ENCODE assay signal across 9 mouse cellular contexts in the genomic region with DNA sequence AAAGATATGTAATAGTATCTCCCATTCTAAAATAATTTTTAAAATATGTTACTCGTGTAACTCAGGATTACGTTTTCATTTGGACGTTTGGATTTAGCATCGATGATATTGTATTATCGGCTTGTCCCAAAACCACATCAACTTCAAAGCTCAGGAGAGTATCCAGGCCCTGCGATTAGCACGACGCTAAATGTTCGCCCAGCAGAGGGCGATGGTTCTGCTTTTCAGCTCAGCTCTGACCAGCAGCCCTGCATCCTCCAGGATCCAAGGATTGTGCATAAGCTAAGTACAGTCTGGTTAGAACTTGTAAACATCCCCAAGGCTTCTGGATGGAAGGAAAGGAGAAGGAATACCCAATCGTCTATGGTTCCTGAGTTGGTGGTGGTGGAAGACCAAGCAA.
A peak's percentile ranks its signal among the peaks of the same experiment; 100 is the strongest.
DNase-seq lines count a peak whose midpoint lies in the region; ATAC-seq and TF ChIP-seq lines count a peak whose summit lies in the region.
"Had no signal": no experiment of that assay in that cellular context is flagged by ENCODE, and none has a peak within 500 bp of the region (broad histone marks: within the 10 kb centered on the region; RNA-seq: fewer than 3 reads in every experiment).

No protein-coding gene starts in this region.

- H3K4me2 ChIP-seq in intestine, embryonic 14.5 days (ENCODE audit: low read length), result no peak overlapping the region
- no peak overlapping the region for H3K4me2 ChIP-seq in intestine, embryonic 15.5 days (replicated peaks)
- H3K4me2 ChIP-seq in forebrain, postnatal 0 days (ENCODE audit: low read depth), result no peak overlapping the region
- no peak overlapping the region for H3K4me2 ChIP-seq in kidney, embryonic 14.5 days (replicated peaks; ENCODE audit: low read depth, low read length)
- no peak overlapping the region for H3K4me2 ChIP-seq in lung, embryonic 14.5 days
- H3K4me2 ChIP-seq: liver, embryonic 15.5 days had no signal

- no peaks in the 10 kb centered on the region for H3K4me1 ChIP-seq in intestine, embryonic 14.5 days (replicated peaks; ENCODE audit: control insufficient read depth, insufficient read depth, low read length)
- H3K4me1 ChIP-seq in intestine, embryonic 15.5 days (replicated peaks), result no peaks in the 10 kb centered on the region
- H3K4me1 ChIP-seq in forebrain, postnatal 0 days (ENCODE audit: insufficient read depth), result no peaks in the 10 kb centered on the region
- H3K4me1 ChIP-seq in kidney, embryonic 14.5 days (ENCODE audit: control insufficient read depth, insufficient read depth, low read length), result no peaks in the 10 kb centered on the region
- H3K4me1 ChIP-seq in lung, embryonic 14.5 days (ENCODE audit: insufficient read depth), result no peaks in the 10 kb centered on the region
- H3K4me1 ChIP-seq: liver, embryonic 15.5 days had no signal

- no peaks in the 10 kb centered on the region for H3K9me3 ChIP-seq in intestine, embryonic 14.5 days (ENCODE audit: control insufficient read depth, low read length)
- H3K9me3 ChIP-seq in intestine, embryonic 15.5 days, result no peaks in the 10 kb centered on the region
- no peaks in the 10 kb centered on the region for H3K9me3 ChIP-seq in forebrain, postnatal 0 days (ENCODE audit: low read length)
- H3K9me3 ChIP-seq in kidney, embryonic 14.5 days (ENCODE audit: control insufficient read depth, low read length), result no peaks in the 10 kb centered on the region
- H3K9me3 ChIP-seq in lung, embryonic 14.5 days (ENCODE audit: low read depth, low read length), result no peaks in the 10 kb centered on the region
- H3K9me3 ChIP-seq: liver, embryonic 15.5 days had no signal

- peak; percentile 65 for DNase-seq in intestine, embryonic 14.5 days (ENCODE audit: low spot score)
- peak; percentile 71 for DNase-seq in adrenal gland, postnatal 14 days
- DNase-seq in forebrain, postnatal 0 days, result peak; percentile 31
- DNase-seq in lung, embryonic 14.5 days, result peak; percentile 87
- DNase-seq in retina, postnatal 7 days (ENCODE audit: low read depth, low spot score), result peak; percentile 4
- no peak for DNase-seq in MN1 (ENCODE audit: low spot score)

- H3K9ac ChIP-seq in intestine, embryonic 14.5 days (ENCODE audit: low read length), result no peak overlapping the region
- no peak overlapping the region for H3K9ac ChIP-seq in intestine, embryonic 15.5 days
- H3K9ac ChIP-seq in forebrain, postnatal 0 days, result no peak overlapping the region
- no peak overlapping the region for H3K9ac ChIP-seq in kidney, embryonic 14.5 days (ENCODE audit: low read depth, low read length)
- H3K9ac ChIP-seq in lung, embryonic 14.5 days, result no peak overlapping the region
- H3K9ac ChIP-seq: liver, embryonic 15.5 days had no signal

- ATAC-seq in intestine, embryonic 14.5 days (replicated peaks; ENCODE audit: low FRiP score, low TSS enrichment, low read depth), result no peak
- ATAC-seq in intestine, embryonic 15.5 days, result no peak
- peak; percentile 65; the same call in 1 of the 2 replicates for ATAC-seq in forebrain, postnatal 0 days
- peak; percentile 83 for ATAC-seq in kidney, embryonic 14.5 days (ENCODE audit: low FRiP score, low TSS enrichment)
- ATAC-seq in lung, embryonic 14.5 days (ENCODE audit: insufficient read depth), result peak; percentile 87

- H3K4me3 ChIP-seq in intestine, embryonic 14.5 days (ENCODE audit: low read depth, low read length), result no peak overlapping the region
- no peak overlapping the region for H3K4me3 ChIP-seq in intestine, embryonic 15.5 days (replicated peaks)
- no peak overlapping the region for H3K4me3 ChIP-seq in forebrain, postnatal 0 days (ENCODE audit: low read depth, low read length)
- H3K4me3 ChIP-seq in kidney, embryonic 14.5 days (ENCODE audit: low read length), result no peak overlapping the region
- H3K4me3 ChIP-seq in lung, embryonic 14.5 days (ENCODE audit: low read depth, low read length), result no peak overlapping the region
- H3K4me3 ChIP-seq: liver, embryonic 15.5 days had no signal

- no peak overlapping the region for H3K27ac ChIP-seq in intestine, embryonic 14.5 days (ENCODE audit: low read depth)
- H3K27ac ChIP-seq in intestine, embryonic 15.5 days, result no peak overlapping the region
- H3K27ac ChIP-seq in forebrain, postnatal 0 days (ENCODE audit: low read depth, low read length), result no peak overlapping the region
- no peak overlapping the region for H3K27ac ChIP-seq in kidney, embryonic 14.5 days (ENCODE audit: low read depth, low read length)
- H3K27ac ChIP-seq in lung, embryonic 14.5 days (ENCODE audit: low read depth), result no peak overlapping the region
- H3K27ac ChIP-seq: liver, embryonic 15.5 days had no signal

- H3K27me3 ChIP-seq in intestine, embryonic 14.5 days (replicated peaks; ENCODE audit: control insufficient read depth, insufficient read depth, low read length), result no peaks in the 10 kb centered on the region
- no peaks in the 10 kb centered on the region for H3K27me3 ChIP-seq in intestine, embryonic 15.5 days (replicated peaks)
- H3K27me3 ChIP-seq in forebrain, postnatal 0 days (ENCODE audit: insufficient read depth, low read length), result no peaks in the 10 kb centered on the region
- H3K27me3 ChIP-seq in kidney, embryonic 14.5 days (ENCODE audit: control insufficient read depth, insufficient read depth, low read length), result no peaks in the 10 kb centered on the region
- no peaks in the 10 kb centered on the region for H3K27me3 ChIP-seq in lung, embryonic 14.5 days (ENCODE audit: insufficient read depth, low read length)
- H3K27me3 ChIP-seq: liver, embryonic 15.5 days had no signal

- peak; percentile 62 for TF ChIP-seq CTCF in forebrain, postnatal 0 days (IDR thresholded peaks at IDR 0.05; ENCODE audit: low read depth)
- TF ChIP-seq CTCF in lung, embryonic 14.5 days (IDR thresholded peaks at IDR 0.05; ENCODE audit: low read depth), result peak; percentile 76

- WGBS in intestine, embryonic 14.5 days, result 27% methylated on average over 11 of the region's 11 CpGs
- WGBS in intestine, embryonic 15.5 days, result 32% methylated on average over 11 of the region's 11 CpGs
- WGBS in forebrain, postnatal 0 days, result 30% methylated on average over 11 of the region's 11 CpGs
- 28% methylated on average over 11 of the region's 11 CpGs for WGBS in kidney, embryonic 14.5 days
- 26% methylated on average over 11 of the region's 11 CpGs for WGBS in lung, embryonic 14.5 days

- H3K36me3 ChIP-seq in intestine, embryonic 14.5 days (ENCODE audit: control insufficient read depth, insufficient read depth, low read length), result no peaks in the 10 kb centered on the region
- H3K36me3 ChIP-seq in intestine, embryonic 15.5 days, result no peaks in the 10 kb centered on the region
- H3K36me3 ChIP-seq in forebrain, postnatal 0 days (ENCODE audit: insufficient read depth), result no peaks in the 10 kb centered on the region
- no peaks in the 10 kb centered on the region for H3K36me3 ChIP-seq in kidney, embryonic 14.5 days (ENCODE audit: control insufficient read depth, insufficient read depth, low read length)
- no peaks in the 10 kb centered on the region for H3K36me3 ChIP-seq in lung, embryonic 14.5 days (ENCODE audit: insufficient read depth)
- H3K36me3 ChIP-seq: liver, embryonic 15.5 days had no signal

Comparison
In these comparisons a context has a peak if more than half of its experiments do, and no peak if none do; other contexts are left out.
1. ATAC-seq: peak in forebrain, postnatal 0 days (single experiment), kidney, embryonic 14.5 days (single experiment) and lung, embryonic 14.5 days (single experiment); none in intestine, embryonic 14.5 days (single experiment) and intestine, embryonic 15.5 days (single experiment).